Mouse (Mus musculus) ovary, postnatal 14 days (tissue): ENCODE measurements around the gene Olfr1416.

Experiments
- DNase-seq: peaks from one replicate; pipeline ENCODE4 v3.0.0; 2022; ENCODE audit warnings: low spot score

The Olfr1416 gene

DNA sequence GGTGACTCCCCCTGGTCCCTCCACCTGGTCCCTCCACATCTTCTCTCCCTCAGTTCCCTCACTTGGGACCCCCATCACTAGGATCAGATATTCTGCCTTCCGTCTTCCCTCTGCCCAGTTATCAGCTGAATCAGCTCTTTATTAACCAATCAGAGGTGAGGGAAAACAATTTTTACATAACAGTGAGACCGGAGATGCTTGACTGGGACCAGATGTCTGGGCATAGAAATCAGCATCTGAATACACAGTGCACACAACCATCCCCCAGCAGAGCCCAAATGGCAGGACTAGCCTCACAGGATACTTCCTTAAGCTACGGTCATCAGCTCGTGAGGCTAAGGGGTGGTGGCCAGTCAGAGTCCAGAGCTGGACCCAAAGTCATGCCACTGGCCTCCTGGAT lies 52.8 kb downstream of the Olfr1416 start:
- no peak for DNase-seq

- DNase-seq = no peak
These were observed 53.5 kb downstream of the Olfr1416 start for GRCm38 (mm10) chr1:92431420-92431819.

- DNase-seq = no peak
These were observed 53.9 kb downstream of the Olfr1416 start for GRCm38 (mm10) chr1:92430991-92431390.
